Mouse (Mus musculus): ENCODE results near the gene Ffar3. TPM values are rescaled to one million over a fixed set of nuclear protein-coding genes. Genes with fewer than 3 reads are reported as not detected.
"Not testable (repeated sequence)": the region's sequence is repeated elsewhere in the genome, so short reads cannot be mapped to it uniquely, and the experiment has no call there.

Gene Ffar3
- total RNA-seq, 2 experiments from 2014 or later, result 0.27 to 0.88 TPM

DNA sequence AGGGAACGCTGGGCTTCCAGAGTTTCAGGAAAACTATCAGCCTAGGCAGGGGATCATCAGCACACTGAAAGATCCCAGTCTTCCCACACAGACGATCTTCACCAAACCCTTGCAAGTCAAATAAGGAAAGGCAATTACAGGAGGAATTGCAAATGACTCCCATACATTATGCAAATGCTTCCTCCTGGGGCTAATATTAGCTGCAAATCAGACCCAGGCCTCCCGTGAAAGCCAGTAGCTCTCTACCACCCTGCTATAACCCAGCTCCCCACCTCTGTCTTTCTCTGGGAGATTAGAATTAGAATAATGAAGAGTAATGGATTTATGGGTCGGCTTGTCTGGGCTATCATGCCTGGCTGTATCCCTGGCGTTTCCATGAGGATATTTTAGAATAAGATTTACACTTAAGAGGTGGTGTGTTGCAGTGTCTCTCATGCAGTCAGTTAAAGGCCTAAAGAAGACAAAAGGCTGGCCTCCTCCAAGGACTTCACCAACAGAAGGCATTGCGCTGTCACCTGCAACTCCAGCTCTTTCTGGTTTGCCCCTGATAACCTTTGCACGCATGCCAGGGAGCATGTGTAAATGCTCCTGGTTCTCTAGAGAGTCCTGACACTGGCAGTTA, 11.2 kb downstream of the Ffar3 start:
- no peak for DNase-seq

DNA sequence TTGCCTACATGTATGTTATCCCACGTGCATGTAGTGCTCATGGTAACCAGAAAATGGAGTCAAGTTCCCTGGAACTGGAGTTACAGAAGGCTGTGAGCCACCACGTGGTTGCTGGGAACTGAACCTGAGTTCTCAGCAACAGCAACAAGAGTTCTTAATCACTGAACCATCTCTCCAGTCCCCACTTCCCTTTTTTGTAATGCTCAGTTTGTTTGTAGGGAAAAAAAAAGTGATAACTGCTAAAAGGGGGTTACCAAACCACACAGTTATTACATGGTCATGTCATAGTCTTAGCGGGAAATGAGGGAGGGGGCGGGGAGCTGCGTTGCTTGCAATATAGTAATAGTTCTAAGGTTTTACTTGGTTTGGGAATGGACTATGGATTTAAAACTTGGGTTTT, 13.9 kb downstream of the Ffar3 start:
- no peak for DNase-seq

DNA sequence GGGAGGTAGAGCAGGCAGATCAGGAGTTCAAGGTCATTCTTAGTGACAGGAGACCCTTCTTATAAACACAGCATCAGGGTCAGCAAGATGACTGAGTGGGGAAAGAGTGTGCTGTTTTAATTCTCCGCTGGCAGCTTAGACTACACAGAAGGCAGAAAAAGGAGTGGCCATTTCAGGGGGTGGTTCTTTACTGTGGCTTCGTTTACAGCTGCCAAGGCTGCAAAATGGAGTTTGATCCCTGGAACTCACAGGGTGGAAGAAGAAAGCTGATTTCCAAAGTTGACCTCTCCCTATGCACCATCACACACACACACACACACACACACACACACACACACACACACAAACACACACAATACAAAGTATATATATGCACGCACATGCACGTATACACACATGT, 14.6 kb downstream of the Ffar3 start:
- DNase-seq, result no peak

DNA sequence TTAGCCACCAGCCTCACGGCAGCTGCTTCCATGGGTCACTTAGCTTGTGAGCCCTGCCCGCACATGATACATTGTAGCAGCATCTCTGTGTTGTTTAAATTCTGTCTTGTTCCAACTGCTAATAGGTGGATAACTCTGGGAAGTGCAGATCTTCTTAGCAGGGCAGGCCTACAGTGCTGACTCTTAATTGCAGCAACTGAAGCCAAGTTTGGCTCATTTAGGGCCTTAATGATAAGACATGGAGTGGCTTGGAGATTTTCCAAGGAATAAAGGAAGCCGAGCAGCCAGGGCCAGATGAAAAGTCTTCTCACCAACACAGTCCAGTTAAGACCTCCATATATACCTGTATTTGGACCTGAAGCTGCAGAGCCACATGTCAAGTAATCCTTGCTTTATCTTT, 15.7 kb downstream of the Ffar3 start:
- DNase-seq, result no peak

DNA sequence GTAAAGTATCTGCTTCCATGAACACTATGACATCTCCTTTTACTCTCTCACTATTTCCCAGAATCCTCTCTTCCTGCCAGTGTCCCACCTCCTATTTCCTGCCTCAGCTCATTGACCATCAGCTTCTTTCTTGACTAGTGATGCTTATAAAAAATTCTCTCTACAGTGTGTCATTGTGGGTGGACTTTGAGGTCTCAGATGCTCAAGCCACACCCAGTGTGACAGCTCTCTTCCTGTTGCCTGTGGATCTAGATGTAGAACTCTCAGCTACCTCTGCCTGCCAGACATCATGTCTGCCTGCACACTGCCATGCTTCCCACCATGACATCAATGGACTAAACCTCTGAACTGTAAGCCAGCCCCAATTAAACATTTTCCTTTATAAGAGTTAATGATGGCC, 18.7 kb downstream of the Ffar3 start:
- no peak for DNase-seq

DNA sequence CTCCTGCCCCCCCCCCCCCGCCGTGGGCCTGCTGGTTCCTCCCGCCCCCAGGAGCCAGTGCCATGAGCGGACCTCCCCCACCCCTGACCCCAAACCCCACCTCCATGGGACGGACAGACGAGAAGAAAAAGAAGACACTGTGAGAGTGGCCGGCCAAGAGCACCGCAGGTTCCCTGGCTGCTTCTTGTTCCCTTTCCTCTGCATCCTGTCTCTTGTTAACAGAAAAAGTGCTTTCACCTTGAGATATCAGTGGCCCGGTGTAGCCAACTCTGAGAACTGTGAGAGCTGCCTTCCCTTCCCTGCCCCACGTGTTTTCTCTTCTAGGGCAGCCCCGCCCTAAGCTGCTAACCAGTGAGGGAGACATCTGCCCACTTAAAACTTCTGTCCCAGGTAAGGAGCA, 23.3 kb downstream of the Ffar3 start:
- DNase-seq, result not testable (repeated sequence)

DNA sequence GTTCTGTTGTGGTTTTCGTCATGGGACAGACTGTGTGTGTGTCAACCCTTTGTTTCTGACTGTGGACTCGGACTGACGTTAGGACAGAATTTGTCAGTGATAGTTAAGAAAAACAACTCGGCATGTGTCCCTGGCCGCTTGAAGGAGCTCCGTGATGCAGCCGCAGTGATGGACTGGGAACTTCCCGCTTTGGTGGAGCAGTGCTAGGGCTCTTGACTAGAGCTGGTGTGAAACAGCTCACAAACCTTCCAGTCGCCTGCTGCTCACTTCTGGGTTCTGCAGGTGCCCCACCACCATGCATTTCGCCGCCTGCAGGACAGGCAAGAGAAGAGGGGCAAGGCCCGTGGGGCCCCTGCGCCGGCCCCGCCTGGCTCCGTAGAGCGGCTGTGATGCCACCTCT, 23.7 kb downstream of the Ffar3 start:
- no peak for DNase-seq

DNA sequence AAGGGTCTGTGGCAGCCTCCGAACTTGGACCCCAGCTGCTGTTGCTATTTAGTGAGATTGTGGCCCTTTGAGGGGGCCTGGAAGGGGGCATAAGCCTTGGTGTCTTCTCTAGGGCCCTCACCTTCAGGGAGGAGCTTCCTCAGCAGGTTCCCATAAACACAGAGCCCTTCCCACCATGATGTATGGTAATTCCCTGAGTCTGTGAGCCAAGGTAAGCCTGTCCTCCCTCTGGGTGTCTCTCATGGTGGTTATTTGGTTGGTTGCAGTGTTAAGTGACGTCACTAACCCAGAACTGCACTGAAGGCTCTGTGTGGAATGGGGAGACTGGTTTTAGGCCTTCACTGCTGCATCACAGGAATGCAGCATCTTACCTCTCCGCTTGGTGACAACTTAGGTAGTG, 26.6 kb downstream of the Ffar3 start:
- no peak for DNase-seq

DNA sequence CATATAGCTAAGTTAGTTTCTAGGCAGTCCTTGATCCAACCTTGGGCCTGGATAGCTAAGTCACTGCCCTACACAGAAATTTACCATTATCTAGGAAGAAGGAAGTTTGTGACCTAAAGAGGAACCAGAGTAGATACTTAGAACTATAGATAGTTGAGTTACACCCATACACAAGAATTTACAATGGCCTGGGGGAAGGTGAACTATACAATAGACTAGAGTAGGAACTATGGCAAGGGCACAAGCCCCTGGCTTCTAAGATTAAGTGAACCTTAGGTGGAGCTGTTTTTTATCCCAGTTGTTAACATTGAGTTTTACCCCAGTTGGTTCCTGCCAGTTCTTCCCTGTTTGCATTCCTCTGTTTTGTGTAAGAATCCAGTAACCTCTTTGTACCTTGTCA, 27.1 kb downstream of the Ffar3 start:
- DNase-seq, result not testable (repeated sequence)

DNA sequence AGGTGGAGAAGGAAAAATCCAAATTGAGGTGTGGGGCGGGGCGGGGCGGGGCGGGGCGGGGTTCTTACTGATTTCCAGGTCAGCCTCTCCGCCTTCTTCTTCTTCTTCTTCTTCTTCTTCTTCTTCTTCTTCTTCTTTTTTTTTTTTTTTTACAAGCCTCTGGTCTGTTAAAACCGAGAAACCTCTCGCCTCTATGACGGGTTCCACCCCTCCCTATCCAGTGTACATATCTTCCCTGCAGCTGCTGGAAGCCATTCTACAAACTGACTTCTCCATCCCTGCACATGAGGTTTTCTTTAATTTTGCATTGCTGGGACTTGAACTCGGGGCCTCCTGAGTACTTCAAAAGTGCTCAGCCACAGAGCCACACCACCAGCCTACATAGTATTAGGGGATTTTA, 29.3 kb downstream of the Ffar3 start:
- DNase-seq, result no peak

DNA sequence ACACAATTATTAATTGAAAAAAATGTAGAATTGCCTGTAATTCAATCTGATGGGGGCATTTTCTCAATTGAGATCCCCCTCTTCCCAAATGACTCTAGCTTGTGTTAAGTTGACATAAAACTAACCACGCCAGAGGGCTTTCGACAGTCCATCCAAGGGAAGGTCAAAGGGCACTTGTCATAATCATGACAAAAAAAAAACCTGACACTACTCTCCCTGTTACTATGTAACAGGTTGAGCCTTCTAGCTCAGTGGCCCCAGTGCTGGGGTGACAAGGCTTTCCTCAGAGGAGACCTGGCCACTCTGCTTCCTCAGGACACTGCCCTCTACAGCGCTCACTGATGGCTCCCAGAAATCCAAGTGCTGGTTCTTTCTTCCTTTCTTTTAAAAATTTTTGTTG, 31.7 kb downstream of the Ffar3 start:
- no peak for DNase-seq

DNA sequence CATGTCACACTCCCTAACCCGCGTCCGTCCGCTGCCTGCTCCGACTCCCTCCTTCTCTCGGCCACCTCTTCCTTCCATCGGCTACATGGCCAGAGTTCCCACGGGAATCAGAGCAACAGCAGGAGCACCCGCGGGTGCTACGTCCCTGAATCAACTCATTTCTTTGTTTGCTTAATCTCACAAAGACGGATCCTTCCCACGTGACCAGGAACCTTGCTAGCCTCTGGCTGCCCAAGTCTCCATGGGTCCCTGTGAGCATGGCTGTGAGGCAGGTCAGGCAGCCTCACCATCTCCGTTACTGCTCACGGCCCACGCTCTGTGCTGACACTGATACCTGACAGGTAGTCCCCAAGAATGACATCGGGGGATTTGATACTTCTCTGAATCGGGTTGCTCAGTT, 32.3 kb downstream of the Ffar3 start, which contains the start of gene Ffar2:
Gene Ffar2 (minus strand): TSS at position 101 of the 400 bp plus-strand sequence.
- DNase-seq, result no peak

DNA sequence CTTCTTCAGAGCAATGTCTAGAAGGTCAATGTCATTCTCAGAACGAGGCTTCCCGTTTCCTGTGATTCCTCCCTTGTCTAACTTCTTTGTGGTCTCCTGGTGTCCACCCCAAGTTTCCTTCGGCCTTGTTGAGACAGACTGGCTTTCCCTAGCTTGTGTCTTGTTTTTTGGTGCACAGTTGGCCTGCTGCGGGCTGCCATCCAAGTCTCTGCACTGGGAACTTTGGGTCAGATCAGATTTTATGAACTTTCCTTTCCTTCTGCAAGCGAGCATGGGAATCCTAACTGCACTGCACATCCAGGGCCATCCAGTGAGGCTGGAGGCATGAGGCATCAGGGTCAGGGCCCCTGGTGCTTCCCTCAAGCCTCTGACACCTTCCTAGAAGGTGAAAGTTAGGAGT, 34.4 kb downstream of the Ffar3 start:
- DNase-seq, result peak; percentile 31

DNA sequence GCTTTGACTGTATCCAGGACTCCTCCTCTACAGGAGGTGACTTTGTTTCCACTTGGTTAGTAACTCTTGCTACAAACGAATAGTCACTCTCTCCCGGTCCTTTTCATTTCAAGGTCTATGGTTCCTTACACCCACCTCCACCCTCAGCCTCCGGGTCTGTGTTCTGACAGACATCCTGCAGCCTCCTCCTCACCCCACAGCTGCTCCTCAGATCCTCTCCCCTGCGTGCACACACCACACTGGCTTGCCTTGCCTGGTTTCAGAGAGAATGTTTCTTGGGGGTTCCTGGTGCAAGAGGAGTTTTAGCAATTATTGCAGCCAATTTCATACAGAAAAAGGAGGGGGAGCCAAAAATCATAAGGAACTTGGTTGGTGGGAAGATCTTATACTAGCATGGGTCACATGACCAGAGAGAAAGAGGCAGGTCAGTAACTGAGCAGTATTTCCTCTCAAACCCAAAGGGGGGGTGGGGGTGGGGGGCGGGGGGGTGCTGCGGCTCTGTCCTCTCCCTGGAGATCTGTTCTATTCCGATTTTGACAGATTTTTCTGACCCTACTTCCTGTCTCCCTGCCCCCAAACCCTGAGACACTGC, 35.0 kb downstream of the Ffar3 start:
- DNase-seq, result no peak

DNA sequence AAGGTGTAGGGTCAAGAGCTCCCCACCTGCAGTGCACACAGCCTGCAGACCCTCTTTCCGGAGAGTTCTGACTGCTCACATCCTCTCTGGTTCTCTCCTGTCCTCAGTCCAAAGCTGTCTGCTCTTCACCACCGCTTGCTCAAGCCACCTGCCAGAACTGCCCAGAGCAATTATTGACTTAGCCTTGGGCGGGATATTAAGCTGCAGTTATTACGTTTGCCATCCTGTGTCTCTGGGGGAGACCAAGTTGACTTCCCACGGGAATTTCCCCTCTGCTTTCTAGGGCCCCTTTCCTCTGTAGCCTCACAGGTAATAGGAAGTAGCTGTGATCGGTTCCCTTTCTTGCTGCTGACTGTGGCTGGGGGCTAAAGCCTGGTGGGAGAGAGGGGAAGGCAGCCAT, 35.8 kb downstream of the Ffar3 start:
- DNase-seq, result no peak

DNA sequence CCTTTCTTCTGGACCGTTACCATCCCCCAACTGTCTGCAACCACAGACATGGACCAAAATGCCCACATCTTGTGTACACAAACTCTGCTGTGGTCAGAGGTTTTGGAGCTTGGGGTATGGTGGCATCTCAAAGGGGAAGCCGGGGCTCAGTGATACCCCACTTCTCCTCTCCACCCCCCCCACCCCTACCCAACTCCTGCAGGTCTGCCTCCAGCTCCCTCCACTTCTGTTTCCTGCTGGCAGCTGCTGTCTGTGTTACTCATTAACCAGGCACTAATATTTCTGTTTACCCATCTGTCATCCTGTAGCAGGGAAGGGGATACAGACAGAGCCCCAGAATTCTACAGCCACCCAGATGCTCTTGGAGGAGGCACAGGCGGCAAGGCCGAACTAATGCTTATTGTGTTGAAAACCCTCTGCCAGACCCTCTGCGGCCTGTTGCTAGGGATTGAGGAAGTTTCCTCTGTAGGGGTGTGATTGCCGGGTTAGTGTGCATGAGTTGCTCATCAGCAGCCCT, 43.6 kb downstream of the Ffar3 start:
- no peak for DNase-seq

DNA sequence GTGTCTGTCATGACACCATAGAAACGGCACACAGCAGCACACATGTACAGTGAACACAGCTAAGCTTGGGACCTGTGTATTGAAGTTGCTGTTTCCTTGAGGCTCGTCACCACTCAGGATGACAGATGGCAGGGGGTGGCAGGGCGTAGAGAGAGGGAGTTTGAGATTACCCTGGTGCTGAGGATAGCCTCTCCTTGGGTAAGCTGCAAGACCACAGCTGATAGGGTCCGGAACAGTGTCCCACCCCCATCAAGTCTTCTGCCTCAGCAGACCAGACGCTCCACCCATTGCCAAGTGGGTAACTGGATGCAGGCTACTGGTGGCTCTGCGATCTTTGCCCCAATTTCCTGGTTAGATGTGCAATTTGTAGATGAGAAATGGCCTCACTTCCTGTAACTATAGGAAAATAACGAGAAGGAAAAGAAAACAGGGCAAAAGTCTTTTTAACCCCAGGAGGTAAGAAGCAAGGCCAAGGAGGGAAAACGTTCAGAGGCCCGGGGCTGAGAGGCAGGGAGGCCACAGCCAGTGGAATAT, 44.2 kb downstream of the Ffar3 start:
- peak; percentile 28 for DNase-seq

DNA sequence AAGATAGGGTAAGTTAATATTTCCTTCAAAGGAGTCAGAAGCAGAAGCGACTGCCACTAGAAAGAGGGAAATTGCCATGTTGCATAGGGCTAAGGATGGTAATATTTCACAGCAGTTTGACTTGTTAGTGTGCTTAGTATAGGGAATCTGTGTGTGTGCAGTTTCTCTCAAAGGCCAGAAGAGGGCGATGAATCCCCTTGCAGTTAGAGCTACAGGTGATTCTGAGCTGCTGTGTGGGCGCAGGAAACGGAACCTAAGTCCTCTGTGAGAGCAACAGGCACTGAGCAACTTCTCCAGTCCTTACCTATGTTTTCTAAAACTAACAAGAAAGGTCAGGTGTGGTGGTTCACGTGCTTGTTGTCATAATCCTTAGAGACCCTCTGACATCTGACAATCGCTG, 45.7 kb downstream of the Ffar3 start:
- no peak for DNase-seq

DNA sequence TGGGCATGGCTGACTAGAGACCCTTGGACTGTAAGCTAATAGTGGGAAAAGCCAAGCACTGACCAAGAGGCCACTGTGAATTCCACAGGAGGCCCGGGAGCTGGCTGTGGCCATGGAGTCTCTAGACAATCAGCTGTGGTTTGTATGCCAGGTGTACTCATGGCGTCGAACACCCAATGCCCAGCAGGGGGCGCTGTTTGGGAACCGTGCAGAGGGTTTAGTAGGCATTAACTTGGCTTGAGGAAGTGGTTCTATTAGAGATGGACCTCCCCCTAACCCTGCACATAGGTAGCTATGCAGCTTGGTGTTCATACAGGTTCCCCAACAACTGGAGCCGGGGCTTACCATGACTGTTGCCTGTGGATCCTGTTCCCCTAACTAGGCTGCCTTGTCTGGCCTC, 50.1 kb downstream of the Ffar3 start:
- DNase-seq, result peak; percentile 77

Other genes starting within 250 kb of the Ffar3 start
- gene Upk1a, start 243.3 kb downstream of the Ffar3 start, total RNA-seq (2021), result under 1 TPM; 0.33 to 0.48 TPM
- 1,000 to 10,000 TPM; 3,012 to 3,285 TPM for gene Cox6b1, start 230.0 kb downstream of the Ffar3 start, total RNA-seq (2021)
- gene Etv2, start 220.3 kb downstream of the Ffar3 start, total RNA-seq (2021), result not detected
- 10 to 100 TPM; 64.5 to 72.9 TPM for gene Rbm42, start 205.9 kb downstream of the Ffar3 start, total RNA-seq (2021)
- 10 to 100 TPM; 10.5 to 12.4 TPM for gene Haus5, start 191.2 kb downstream of the Ffar3 start, total RNA-seq (2021)
- not detected for gene Pmis2, start 184.6 kb downstream of the Ffar3 start, total RNA-seq (2021)
- 1 to 10 TPM in 1 of 2 experiments, not detected in 1; 2.6 TPM for gene 2200002J24Rik, start 157.3 kb downstream of the Ffar3 start, total RNA-seq (2021)
- gene Atp4a, start 144.0 kb downstream of the Ffar3 start, total RNA-seq (2021), result 1 to 10 TPM; 2.3 to 3.1 TPM
- 100 to 1,000 TPM; 246 to 247 TPM for gene Tmem147, start 126.6 kb downstream of the Ffar3 start, total RNA-seq (2021)
- gene Gapdhs, start 112.5 kb downstream of the Ffar3 start, total RNA-seq (2021), result not detected
- 10 to 100 TPM; 25.4 to 34.6 TPM for gene Sbsn, start 104.7 kb downstream of the Ffar3 start, total RNA-seq (2021)
- gene Dmkn, start 92.4 kb downstream of the Ffar3 start, total RNA-seq (2021), result 1 to 10 TPM; 2.6 to 3.9 TPM
- 1 to 10 TPM; 1.5 to 1.6 TPM for gene Krtdap, start 68.3 kb downstream of the Ffar3 start, total RNA-seq (2021)
- 1 to 10 TPM in 1 of 2 experiments, under 1 TPM in 1; 0.94 to 1.7 TPM for gene Ffar2, start 32.4 kb downstream of the Ffar3 start, total RNA-seq (2021)
- under 1 TPM; 0.09 to 0.12 TPM for gene Ffar1, start 5.4 kb upstream of the Ffar3 start, total RNA-seq (2021)
- 1 to 10 TPM; 3.3 to 5.1 TPM for gene Cd22, start 24.2 kb upstream of the Ffar3 start, total RNA-seq (2021)
- under 1 TPM; 0.45 to 0.58 TPM for gene Mag, start 58.7 kb upstream of the Ffar3 start, total RNA-seq (2021)
- gene Hamp2, start 68.5 kb upstream of the Ffar3 start, total RNA-seq (2021), result 1 to 10 TPM in 1 of 2 experiments, not detected in 1; 1.1 TPM
- gene Hamp, start 87.9 kb upstream of the Ffar3 start, total RNA-seq (2021), result 1 to 10 TPM in 1 of 2 experiments, under 1 TPM in 1; 0.88 to 1.3 TPM
- gene Usf2, start 100.6 kb upstream of the Ffar3 start, total RNA-seq (2021), result 100 to 1,000 TPM; 105 to 108 TPM
- gene Lsr, start 117.3 kb upstream of the Ffar3 start, total RNA-seq (2021), result 10 to 100 TPM; 11.2 to 21.6 TPM
- under 1 TPM; 0.39 to 0.63 TPM for gene Fam187b, start 117.6 kb upstream of the Ffar3 start, total RNA-seq (2021)
- 10 to 100 TPM; 39.1 to 42.0 TPM for gene Fxyd5, start 186.3 kb upstream of the Ffar3 start, total RNA-seq (2021)
- 10 to 100 TPM in 1 of 2 experiments, 1 to 10 TPM in 1; 7.5 to 18.2 TPM for gene Fxyd7, start 195.3 kb upstream of the Ffar3 start, total RNA-seq (2021)
- 100 to 1,000 TPM; 353 to 358 TPM for gene Fxyd1, start 201.0 kb upstream of the Ffar3 start, total RNA-seq (2021)
- gene Lgi4, start 203.2 kb upstream of the Ffar3 start, total RNA-seq (2021), result 1 to 10 TPM; 6.1 to 7.0 TPM
- gene Fxyd3, start 220.5 kb upstream of the Ffar3 start, total RNA-seq (2021), result 1 to 10 TPM; 4.0 to 5.6 TPM